Mouse (Mus musculus) kidney, postnatal 36 days (tissue): Measurements from ENCODE around the gene Rbm47.
A peak's percentile ranks its signal among the peaks of the same experiment; 100 is the strongest.
"Not testable (repeated sequence)": the region's sequence is repeated elsewhere in the genome, so short reads cannot be mapped to it uniquely, and the experiment has no call there.

Experiments used
- DNase-seq, 2 experiments: peaks; one replicate each; pipeline ENCODE4 v3.0.0; 2021 to 2022; ENCODE audit warnings: mixed read lengths in 2 of 2

Rbm47 gene

DNA sequence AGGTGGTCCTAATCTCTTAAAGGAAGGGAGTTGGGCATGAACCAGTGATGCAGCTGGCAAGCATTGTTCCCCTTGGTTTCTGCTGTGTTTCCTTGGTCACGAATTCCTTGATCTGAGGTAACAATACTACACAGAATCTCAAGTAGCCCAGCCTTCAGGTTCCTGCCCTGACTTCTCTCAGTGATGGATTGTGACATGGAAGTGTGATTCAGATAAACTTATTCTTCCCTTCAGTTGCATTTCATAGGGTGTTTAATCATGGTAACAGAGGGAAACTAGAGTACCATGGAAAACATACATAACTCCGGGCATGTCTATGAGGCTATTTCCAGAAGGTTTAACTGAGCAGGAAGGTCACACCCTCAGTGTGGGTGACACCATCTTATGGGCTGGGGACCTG is at the start of gene Rbm47:
Gene Rbm47 (minus strand): TSS at position 101 of the 400 bp plus-strand sequence.
- no peak for DNase-seq

DNA sequence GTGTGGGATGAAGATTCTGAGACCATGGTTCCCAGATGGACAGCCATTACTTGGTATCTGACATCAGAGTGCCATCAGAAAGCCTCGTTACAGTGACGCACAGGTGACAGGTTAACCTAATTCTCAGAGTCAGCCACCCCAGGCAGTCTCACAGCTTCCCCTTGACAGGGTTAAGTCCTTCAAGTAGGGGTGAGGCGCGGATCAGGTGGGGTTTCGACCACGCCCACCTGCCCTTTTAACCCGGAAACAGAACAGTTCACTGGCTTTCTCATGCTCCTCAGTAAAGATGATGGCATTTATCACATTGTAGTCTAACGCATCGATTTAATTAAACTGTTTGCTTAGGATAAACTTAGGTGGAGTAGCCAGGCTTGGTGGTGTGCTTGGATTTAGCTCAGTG is 47.7 kb upstream of the Rbm47 start:
- no peak for DNase-seq

DNA sequence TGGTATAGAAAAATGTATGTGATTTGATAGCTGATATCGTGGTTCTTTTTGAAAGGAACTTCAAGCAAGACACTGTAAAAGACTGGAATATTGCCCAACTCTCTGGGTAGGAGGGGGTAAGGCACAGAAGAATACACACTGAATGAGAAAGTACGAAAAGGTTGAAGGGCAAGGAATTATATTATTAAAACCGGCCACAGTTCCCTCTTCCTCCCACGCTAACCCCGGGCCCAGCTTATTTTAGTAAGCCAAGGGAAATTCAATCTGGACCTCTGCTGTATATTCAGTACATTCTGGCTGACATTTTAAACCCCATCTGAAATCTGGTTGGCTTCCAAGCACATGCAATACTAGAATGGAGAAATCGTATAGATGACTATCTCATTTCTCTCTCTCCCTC is 46.8 kb upstream of the Rbm47 start:
- DNase-seq: no peak

- peak; percentile 13 to 30 for DNase-seq
Observed at GRCm38 (mm10) chr5:66215569-66216277, 42.8 kb upstream of the Rbm47 start.

DNA sequence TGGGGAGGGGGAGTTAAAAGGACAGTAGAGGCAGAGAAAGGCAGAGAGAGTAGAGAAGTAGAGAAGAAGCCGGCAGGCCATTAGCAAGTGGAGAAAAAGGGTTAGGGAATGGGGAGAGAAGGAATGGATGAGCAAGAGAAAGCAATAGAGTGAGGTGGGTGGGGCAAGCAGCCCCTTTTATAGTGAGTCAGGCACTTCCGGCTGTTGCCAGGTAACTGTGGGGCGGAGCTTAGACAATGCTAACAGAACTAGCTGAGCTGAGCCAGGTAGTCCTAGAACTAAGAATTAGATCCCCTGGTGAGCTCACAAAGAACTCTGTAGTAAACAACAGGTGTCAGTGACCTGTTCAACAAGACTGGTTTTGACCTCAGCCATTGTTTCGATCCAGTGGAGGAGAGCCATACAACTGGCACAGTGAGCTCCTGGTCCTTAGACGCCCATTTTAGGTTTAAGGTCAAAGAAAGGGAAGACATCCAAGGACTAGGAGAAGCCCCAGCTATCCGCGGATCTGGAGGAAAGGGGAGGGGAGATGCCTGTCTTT is 41.5 kb upstream of the Rbm47 start:
- DNase-seq: no peak

DNA sequence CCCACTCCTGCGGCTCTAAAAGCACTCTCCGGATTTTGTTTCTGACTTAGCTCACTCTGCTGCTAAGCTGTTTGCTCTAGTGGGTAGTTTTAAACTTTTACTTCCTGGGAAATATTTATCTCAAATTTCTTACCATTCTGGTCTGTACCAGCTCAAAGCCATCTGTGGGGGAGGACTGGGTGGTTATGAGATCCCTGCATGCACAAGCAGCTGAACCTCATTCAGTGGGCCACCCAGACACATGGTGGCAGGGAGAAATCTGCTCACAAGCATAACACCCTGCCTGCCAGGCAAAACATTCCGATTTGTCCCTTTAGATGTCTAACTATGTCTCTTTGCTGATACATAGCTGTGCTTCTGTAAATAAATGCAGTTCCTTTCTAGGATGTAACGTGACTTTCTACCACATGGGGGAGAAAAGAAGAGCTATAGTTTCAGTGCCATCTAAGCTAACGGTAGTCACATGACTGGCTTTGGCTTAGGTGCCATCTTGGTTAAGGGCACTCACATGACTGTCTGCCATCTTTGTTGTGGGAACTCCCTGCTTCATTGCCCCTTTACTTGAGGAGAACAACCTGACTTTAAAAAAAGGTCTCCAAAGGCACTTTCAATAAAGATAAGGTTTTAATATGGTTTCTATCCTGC is 36.7 kb upstream of the Rbm47 start:
- no peak for DNase-seq

- DNase-seq: no peak
Observed at GRCm38 (mm10) chr5:66204966-66205365, 32.0 kb upstream of the Rbm47 start.

DNA sequence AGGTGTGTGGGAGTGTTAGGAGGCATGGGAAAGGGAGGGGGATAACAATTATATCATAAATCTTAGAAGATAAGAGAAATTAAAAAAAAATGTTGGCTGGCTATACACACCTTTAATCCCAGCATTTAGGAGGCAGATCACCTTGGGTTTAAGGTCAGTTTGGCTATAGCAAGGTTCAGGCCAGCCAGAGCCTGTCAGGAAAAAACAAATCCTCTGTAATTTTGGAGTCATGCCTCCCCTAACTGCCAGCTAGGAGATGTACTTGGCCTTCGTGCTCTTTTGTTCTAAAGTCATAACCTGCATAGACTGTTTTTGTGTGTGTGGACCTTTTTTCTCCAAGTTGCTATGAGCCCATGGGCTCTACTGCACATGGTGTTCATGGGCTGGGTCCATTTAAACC is 30.5 kb upstream of the Rbm47 start:
- DNase-seq: no peak

GRCm38 (mm10) chr5:66200044-66200443 is 27.1 kb upstream of the Rbm47 start:
- DNase-seq: no peak

DNA sequence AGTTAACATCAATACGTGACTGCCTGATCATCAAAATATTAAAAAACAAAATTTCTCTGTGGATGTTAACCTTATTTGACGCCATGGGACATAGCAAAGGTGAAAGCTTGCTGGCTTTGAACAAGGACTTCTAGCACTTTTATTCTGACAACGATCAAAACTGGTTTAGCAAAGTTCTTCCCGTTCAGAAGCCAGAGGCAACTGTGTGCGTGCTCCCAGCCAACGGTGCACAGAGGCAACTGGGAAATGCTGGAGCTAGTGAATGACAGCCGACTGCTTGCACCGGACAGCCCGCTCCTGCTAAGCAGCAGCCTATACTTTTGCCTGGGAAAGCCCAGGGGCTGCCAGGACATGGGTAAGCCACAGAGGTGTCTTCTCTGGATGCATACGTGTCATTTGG is 22.4 kb upstream of the Rbm47 start:
- no peak for DNase-seq

DNA sequence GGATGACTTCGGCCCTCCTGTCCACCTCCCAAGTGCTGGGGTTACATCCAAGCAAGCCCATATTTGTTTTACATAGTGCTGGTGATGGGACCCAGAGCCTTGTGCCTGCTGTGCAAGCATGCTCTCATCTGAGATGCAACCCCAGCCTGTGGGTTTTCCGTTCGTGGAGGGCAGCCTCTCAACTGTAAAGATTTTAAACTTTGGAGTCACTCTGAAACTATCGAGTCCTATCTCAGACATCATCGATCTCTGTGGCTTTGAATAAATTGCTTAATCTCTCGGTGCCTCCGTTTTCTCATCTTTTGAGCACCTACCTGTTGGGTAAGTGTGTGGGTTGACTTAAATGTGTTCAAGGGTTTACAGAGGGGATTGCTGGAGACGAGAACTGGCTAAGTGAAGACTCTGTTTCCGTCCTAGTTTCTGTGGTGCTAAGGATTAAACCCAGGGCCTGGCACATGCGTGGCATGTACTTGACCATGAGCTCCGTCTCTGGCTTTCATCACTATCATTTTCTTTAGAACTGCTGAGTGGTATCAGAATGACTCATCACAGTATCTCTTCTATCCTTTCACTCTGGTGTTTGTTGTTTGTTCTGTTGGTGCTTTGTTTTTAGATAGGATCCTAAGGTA is 20.4 kb upstream of the Rbm47 start:
- no peak for DNase-seq

DNA sequence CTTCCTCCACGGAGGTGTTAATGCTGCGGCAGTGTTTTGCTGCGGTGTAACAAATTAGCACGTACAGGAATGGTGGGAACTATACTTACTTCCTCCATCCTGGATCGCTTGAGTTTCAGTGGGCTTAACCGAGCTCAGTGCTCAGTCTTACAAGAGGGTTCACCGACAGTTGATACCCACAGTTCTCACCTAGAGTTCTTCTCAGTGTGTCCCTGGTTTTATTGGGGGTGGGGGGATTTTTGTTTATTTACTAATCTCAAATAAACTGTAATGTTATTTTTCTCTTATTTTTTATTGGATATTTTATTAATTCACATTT is 18.2 kb upstream of the Rbm47 start:
- no peak for DNase-seq

GRCm38 (mm10) chr5:66190481-66191184 is 17.7 kb upstream of the Rbm47 start:
- DNase-seq: no peak

GRCm38 (mm10) chr5:66188591-66188990 is 15.7 kb upstream of the Rbm47 start:
- DNase-seq: not testable (repeated sequence)

DNA sequence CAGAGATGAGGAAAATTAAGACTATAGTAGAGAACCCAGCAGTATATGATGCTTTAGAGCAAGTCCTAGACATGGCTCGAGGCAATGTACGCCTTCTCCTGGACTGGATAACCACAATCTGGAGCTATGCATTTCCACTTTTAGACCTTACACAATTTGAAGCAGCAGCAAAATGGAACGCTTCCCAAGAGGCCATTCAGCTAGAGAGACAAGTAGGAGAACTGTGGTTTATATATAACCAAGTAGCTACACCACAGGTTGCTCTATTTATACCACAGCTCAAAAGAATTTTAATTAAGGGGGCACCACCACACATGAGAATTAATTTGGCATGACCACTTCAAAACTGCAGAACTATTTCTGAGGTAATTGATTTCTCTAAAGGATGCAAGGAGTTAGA is 9.2 kb upstream of the Rbm47 start:
- peak in 1 of 2 experiments; percentile 22 for DNase-seq

DNA sequence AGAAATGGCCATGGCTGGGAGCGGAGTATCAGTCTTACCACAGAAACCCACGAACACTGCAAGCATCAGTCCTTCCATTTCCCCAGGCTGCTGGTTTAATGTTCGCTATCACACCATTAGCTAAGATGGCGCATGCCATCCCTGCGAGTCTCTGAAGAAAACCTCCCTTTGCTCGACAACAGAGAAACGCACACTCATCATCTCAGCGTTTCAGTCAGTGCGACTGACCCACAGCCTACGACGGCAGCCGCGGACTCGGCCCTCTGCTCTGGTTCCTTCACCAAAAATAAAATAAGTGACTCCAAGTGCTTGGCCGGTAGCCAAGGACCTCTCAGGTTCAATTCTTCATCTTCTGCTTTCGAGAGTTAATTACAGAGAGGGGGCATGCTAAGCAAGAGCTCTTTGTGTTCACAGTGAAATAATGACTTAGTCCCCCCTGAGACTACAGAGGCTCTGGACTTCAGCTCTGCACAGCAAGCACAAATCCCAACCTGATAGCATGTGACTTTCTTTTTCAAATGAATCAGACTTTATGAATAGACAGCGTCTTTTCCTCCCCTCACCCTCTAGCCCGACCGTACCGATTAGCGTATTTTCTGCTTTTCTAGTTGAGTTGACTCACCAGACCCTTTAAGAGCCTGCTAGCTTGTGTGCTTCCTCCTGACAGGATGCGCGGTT is 1.4 kb upstream of the Rbm47 start:
- no peak for DNase-seq

DNA sequence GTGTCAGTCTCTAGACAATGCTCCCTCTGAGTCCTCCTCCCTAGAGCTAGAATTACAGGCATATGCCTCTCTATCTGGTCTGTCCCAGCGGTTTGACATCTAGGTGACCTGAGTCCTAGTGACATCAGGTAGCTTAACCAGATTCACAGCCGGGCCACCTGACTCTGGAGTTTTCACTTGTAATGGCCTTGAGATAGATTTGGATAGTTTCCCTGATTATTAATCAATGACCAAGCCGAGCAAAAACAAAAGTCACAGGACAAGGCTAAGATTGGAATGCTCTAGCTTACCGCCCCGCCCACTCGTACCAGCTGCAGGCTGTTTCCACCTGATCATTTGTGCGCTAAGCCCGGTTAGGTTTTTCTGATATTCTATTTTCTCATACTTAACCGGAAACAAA is 2.3 kb downstream of the Rbm47 start:
- peak; percentile 49 to 55 for DNase-seq

DNA sequence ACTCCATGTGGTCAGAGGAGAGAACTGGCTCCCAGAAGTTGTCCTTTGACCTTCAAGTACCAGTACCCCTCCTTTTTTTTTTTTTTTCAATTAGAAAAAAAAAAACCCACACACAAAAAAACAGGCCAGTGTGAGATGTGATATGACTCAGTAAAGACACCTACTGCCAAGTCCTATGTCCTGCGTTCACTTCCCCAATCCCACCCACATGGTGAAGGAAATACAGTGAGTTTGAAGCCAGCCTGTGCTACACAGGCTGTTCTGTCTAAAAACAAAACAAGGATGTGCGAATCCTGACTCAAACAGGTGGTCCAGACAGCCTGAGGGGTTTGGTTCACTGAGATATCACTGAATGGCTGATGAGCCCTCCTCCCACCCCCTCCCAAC is 3.8 kb downstream of the Rbm47 start:
- no peak for DNase-seq

- no peak for DNase-seq
Observed at GRCm38 (mm10) chr5:66168462-66169098, 4.3 kb downstream of the Rbm47 start.

GRCm38 (mm10) chr5:66166931-66167330 is 6.0 kb downstream of the Rbm47 start:
- no peak for DNase-seq

DNA sequence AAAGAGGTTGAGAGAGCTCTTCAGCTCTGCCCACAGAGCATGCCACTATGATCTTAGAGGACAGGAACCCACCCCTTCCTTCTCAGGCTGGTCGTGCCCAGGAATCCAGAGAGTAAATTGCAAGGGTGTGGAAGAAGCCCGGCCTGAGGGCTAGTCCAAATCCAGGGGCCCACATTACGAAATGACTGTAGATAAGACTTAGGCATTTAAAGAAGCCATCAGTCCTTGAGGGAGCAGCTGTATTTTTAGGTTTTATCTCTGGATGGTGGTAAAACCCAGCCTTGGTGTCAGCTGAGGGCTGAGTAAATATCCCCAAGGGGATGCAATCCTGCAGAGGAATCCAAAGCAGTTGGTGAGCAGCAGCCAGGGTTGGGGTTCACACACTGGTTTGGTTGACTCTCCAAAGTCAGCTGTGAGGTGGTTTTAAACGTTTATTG is 6.7 kb downstream of the Rbm47 start:
- DNase-seq: no peak

DNA sequence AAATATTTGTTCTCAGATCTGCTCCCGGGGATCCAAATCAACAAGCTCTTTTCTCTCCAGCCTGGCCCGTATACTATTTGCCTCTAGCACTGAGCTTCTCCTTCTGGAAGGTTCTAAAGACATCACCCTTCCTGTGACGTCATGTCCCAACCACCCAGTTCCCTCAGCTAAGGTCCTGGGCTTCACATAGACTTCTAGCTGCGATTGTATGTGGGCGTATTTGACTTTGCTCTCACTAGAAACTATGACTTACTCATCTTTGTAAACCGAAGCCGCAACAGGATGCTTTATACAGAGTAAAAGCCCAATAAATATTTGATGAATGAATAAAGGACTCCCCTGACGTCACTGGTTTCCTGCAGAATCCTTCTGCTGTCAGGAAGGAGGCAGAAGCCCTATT is 7.2 kb downstream of the Rbm47 start:
- no peak for DNase-seq
